13 mouse cellular contexts compared by ENCODE assay signal in genomic region chr1:88838661-88839274, GRCm38 (mm10).
A peak's percentile ranks its signal among the peaks of the same experiment; 100 is the strongest.
DNase-seq lines count a peak whose midpoint lies in the region; ATAC-seq and TF ChIP-seq lines count a peak whose summit lies in the region.
"Had no signal": no experiment of that assay in that cellular context is flagged by ENCODE, and none has a peak within 500 bp of the region (broad histone marks: within the 10 kb centered on the region; RNA-seq: fewer than 3 reads in every experiment).

No protein-coding gene starts in this region.

- peak; percentile 62 for DNase-seq in retina, postnatal 1 day
- DNase-seq in retina, embryonic 14.5 days (ENCODE audit: low spot score), result no peak
- DNase-seq in forebrain, embryonic 14.5 days (ENCODE audit: low spot score), result peak; percentile 59
- peak; percentile 86 for DNase-seq in midbrain, embryonic 11.5 days (ENCODE audit: low spot score, missing footprints)
- DNase-seq in gastrocnemius, adult 2 months, result no peak
- no peak for DNase-seq in kidney, postnatal 10 days
- no peak for DNase-seq in adrenal gland, postnatal 36 days
- DNase-seq: adrenal gland, postnatal 10 days; heart, adult 18-20 months; liver; thymus, postnatal 14 days had no signal

- H3K4me2 ChIP-seq in forebrain, embryonic 14.5 days (ENCODE audit: low read length), result no peak overlapping the region
- no peak overlapping the region for H3K4me2 ChIP-seq in midbrain, embryonic 11.5 days
- no peak overlapping the region for H3K4me2 ChIP-seq in neural tube, embryonic 15.5 days

- H3K9ac ChIP-seq in forebrain, embryonic 14.5 days (ENCODE audit: low read length), result no peak overlapping the region
- H3K9ac ChIP-seq in midbrain, embryonic 11.5 days (ENCODE audit: low read length), result no peak overlapping the region
- no peak overlapping the region for H3K9ac ChIP-seq in neural tube, embryonic 15.5 days (replicated peaks)

- intact Hi-C loops in gastrocnemius, adult 2 months (cut with DNase I), result no loop called here

- H3K27me3 ChIP-seq in forebrain, embryonic 14.5 days (replicated peaks; ENCODE audit: control insufficient read depth, insufficient read depth, low read length), result no peaks in the 10 kb centered on the region
- no peaks in the 10 kb centered on the region for H3K27me3 ChIP-seq in midbrain, embryonic 11.5 days (ENCODE audit: control insufficient read depth, insufficient read depth, low read length)
- H3K27me3 ChIP-seq in neural tube, embryonic 15.5 days (replicated peaks), result no peaks in the 10 kb centered on the region

- no peaks in the 10 kb centered on the region for H3K9me3 ChIP-seq in forebrain, embryonic 14.5 days (replicated peaks; ENCODE audit: control insufficient read depth, low read length)
- no peaks in the 10 kb centered on the region for H3K9me3 ChIP-seq in midbrain, embryonic 11.5 days (ENCODE audit: control insufficient read depth, low read length)
- no peaks in the 10 kb centered on the region for H3K9me3 ChIP-seq in neural tube, embryonic 15.5 days (replicated peaks)

- WGBS in forebrain, embryonic 14.5 days, result 17% methylated on average over 11 of the region's 11 CpGs
- 31% methylated on average over 11 of the region's 11 CpGs for WGBS in midbrain, embryonic 11.5 days
- 16% methylated on average over 11 of the region's 11 CpGs for WGBS in neural tube, embryonic 15.5 days

- no peaks in the 10 kb centered on the region for H3K36me3 ChIP-seq in forebrain, embryonic 14.5 days (ENCODE audit: control insufficient read depth, insufficient read depth, low read length)
- H3K36me3 ChIP-seq in midbrain, embryonic 11.5 days (ENCODE audit: control insufficient read depth, insufficient read depth, low read length), result no peaks in the 10 kb centered on the region
- H3K36me3 ChIP-seq in neural tube, embryonic 15.5 days, result no peaks in the 10 kb centered on the region

- H3K4me3 ChIP-seq in forebrain, embryonic 14.5 days (ENCODE audit: low read depth, low read length), result no peak overlapping the region
- no peak overlapping the region for H3K4me3 ChIP-seq in midbrain, embryonic 11.5 days (ENCODE audit: low read depth, low read length)
- no peak overlapping the region for H3K4me3 ChIP-seq in neural tube, embryonic 15.5 days (replicated peaks)
- no peak overlapping the region for H3K4me3 ChIP-seq in gastrocnemius, adult 2 months
- H3K4me3 ChIP-seq: myocyte had no signal

- H3K27ac ChIP-seq in forebrain, embryonic 14.5 days (ENCODE audit: low read depth, low read length), result no peak overlapping the region
- peak overlapping the region; percentile 80 for H3K27ac ChIP-seq in midbrain, embryonic 11.5 days (ENCODE audit: low read depth, low read length)
- H3K27ac ChIP-seq in neural tube, embryonic 15.5 days (replicated peaks), result 0 out of 2 replicates have a peak overlapping the region, but pooled peaks have one; percentile 18
- no peak overlapping the region for H3K27ac ChIP-seq in gastrocnemius, adult 2 months

- ATAC-seq in forebrain, embryonic 14.5 days, result peak; percentile 63; the same call in 1 of the 2 replicates
- ATAC-seq in midbrain, embryonic 11.5 days (ENCODE audit: low FRiP score), result peak; percentile 77
- ATAC-seq in neural tube, embryonic 15.5 days (ENCODE audit: low FRiP score), result no peak; the same call in 1 of the 2 replicates

- peaks cover 15% of the 10 kb centered on the region for H3K4me1 ChIP-seq in forebrain, embryonic 14.5 days (ENCODE audit: control insufficient read depth, insufficient read depth, low read length)
- H3K4me1 ChIP-seq in midbrain, embryonic 11.5 days (ENCODE audit: control insufficient read depth, insufficient read depth, low read length), result peaks cover 24% of the 10 kb centered on the region
- peaks cover 24% of the 10 kb centered on the region for H3K4me1 ChIP-seq in neural tube, embryonic 15.5 days

- TF ChIP-seq CTCF in gastrocnemius, adult 2 months (IDR thresholded peaks at IDR 0.05), result no peak

Comparison
In these comparisons a context has a peak if more than half of its experiments do, and no peak if none do; other contexts are left out.
1. DNase-seq: peak in retina, postnatal 1 day (single experiment), forebrain, embryonic 14.5 days (single experiment) and midbrain, embryonic 11.5 days (single experiment); none in retina, embryonic 14.5 days (single experiment), gastrocnemius, adult 2 months (single experiment), kidney, postnatal 10 days (single experiment) and adrenal gland, postnatal 36 days (0 of 2).
2. H3K27ac ChIP-seq: peak in midbrain, embryonic 11.5 days (single experiment) and neural tube, embryonic 15.5 days (single experiment); none in forebrain, embryonic 14.5 days (single experiment) and gastrocnemius, adult 2 months (single experiment).